Mouse (Mus musculus) hindbrain, embryonic 15.5 days (tissue): ENCODE measurements around the gene Vmn2r24. TPM values are rescaled to one million over a fixed set of nuclear protein-coding genes. Genes with fewer than 3 reads are reported as not detected.
"Not testable (repeated sequence)": the region's sequence is repeated elsewhere in the genome, so short reads cannot be mapped to it uniquely, and the experiment has no call there.

Source experiments
- ATAC-seq: fragments of 200-750 bp; cut with Nextera tagmentation; 2 replicates; pipeline ENCODE4 v1.8.0; 2017; ENCODE audit warnings: low read depth, moderate number of reproducible peaks, moderate TSS enrichment; ENCODE audit not compliant: low FRiP score
- H3K27ac ChIP-seq: fragments of 300-500 bp; sonication (generic); replicated peaks from 2 replicates; pipeline ENCODE4 v1.5.1; 2015; ENCODE audit warnings: mild to moderate bottlenecking, inconsistent platforms
- H3K27me3 ChIP-seq: fragments of 300-500 bp; sonication (generic); 2 replicates; pipeline ENCODE4 v1.6.1; 2015; ENCODE audit warnings: control low read depth, inconsistent platforms
- H3K36me3 ChIP-seq: fragments of 300-500 bp; sonication (generic); 2 replicates; pipeline ENCODE4 v1.6.1; 2015; ENCODE audit warnings: control low read depth, inconsistent platforms
- H3K4me1 ChIP-seq: fragments of 300-500 bp; sonication (generic); replicated peaks from 2 replicates; pipeline ENCODE4 v1.6.1; 2015; ENCODE audit warnings: control low read depth, inconsistent platforms
- H3K4me2 ChIP-seq: fragments of 300-500 bp; sonication (generic); 2 replicates; pipeline ENCODE4 v1.6.1; 2015; ENCODE audit warnings: moderate library complexity, mild to moderate bottlenecking, inconsistent platforms
- H3K4me3 ChIP-seq: fragments of 300-500 bp; sonication (generic); 2 replicates; pipeline ENCODE4 v1.5.1; 2015; ENCODE audit warnings: mild to moderate bottlenecking, inconsistent platforms
- H3K9ac ChIP-seq: fragments of 300-500 bp; sonication (generic); 2 replicates; pipeline ENCODE4 v1.6.1; 2015; ENCODE audit warnings: inconsistent platforms
- H3K9me3 ChIP-seq: fragments of 300-500 bp; sonication (generic); 2 replicates; pipeline ENCODE4 v1.6.1; 2016; ENCODE audit warnings: control low read depth, inconsistent platforms
- WGBS: fragments of 180-500 bp; shearing (Covaris S2); methylation state at CpG from one replicate; pipeline ENCODE4 v1.1.7; 2015; 5-methylcytosine and 5-hydroxymethylcytosine counted together
- polyA plus RNA-seq: library from polyadenylated mRNA; unstranded; fragments of >200 nt; fragmentation: Nextera tagmentation; extraction: Ambion mirVana; gene quantifications from 2 replicates; pipeline ENCODE4 v1.2.1, GENCODE M21; 2015

Gene Vmn2r24
- not detected in 2 replicates for polyA plus RNA-seq

GRCm38 (mm10) chr6:123778579-123778978, at the start of gene Vmn2r24:
Gene Vmn2r24, plus strand, starts transcription at chr6:123778879.
- Histone ChIP-seq H3K27me3 (no peaks in the 10 kb centered on the region), H3K4me2 (no peak within 1 kb of the TSS), H3K9ac (no peak within 1 kb of the TSS), H3K4me1 (no peaks in the 10 kb centered on the region), H3K9me3 (no peaks in the 10 kb centered on the region), H3K36me3 (no peaks in the 10 kb centered on the region), H3K27ac (no peak within 1 kb of the TSS), H3K4me3 (no peak within 1 kb of the TSS)
- 87% methylated on average over 1 of the region's 1 CpGs for WGBS
- no peak for ATAC-seq

- no peaks in the 10 kb centered on the region for H3K36me3 ChIP-seq
- 89% methylated on average over 3 of the region's 3 CpGs for WGBS
- H3K9ac ChIP-seq = no peak overlapping the region
- no peaks in the 10 kb centered on the region for H3K27me3 ChIP-seq
- no peaks in the 10 kb centered on the region for H3K4me1 ChIP-seq
- no peak overlapping the region for H3K4me2 ChIP-seq
- H3K27ac ChIP-seq = no peak overlapping the region
- no peaks in the 10 kb centered on the region for H3K9me3 ChIP-seq
- no peak for ATAC-seq
- no peak overlapping the region for H3K4me3 ChIP-seq
These were observed 8.6 kb upstream of the Vmn2r24 start for GRCm38 (mm10) chr6:123770031-123770430.

GRCm38 (mm10) chr6:123784857-123785256, 6.2 kb downstream of the Vmn2r24 start:
- Histone ChIP-seq H3K9ac (no peak overlapping the region), H3K4me2 (no peak overlapping the region), H3K36me3 (no peaks in the 10 kb centered on the region), H3K27me3 (no peaks in the 10 kb centered on the region), H3K4me1 (no peaks in the 10 kb centered on the region), H3K27ac (no peak overlapping the region), H3K9me3 (no peaks in the 10 kb centered on the region), H3K4me3 (no peak overlapping the region)
- ATAC-seq = no peak
- 69% methylated on average over 2 of the region's 2 CpGs for WGBS

GRCm38 (mm10) chr6:123793746-123794145, 15.1 kb downstream of the Vmn2r24 start:
- no peaks in the 10 kb centered on the region for H3K36me3 ChIP-seq
- H3K4me3 ChIP-seq = no peak overlapping the region
- no peaks in the 10 kb centered on the region for H3K9me3 ChIP-seq
- no peaks in the 10 kb centered on the region for H3K27me3 ChIP-seq
- no peak overlapping the region for H3K4me2 ChIP-seq
- 41% methylated on average over 9 of the region's 9 CpGs for WGBS
- ATAC-seq = no peak
- no peaks in the 10 kb centered on the region for H3K4me1 ChIP-seq
- H3K9ac ChIP-seq = no peak overlapping the region
- H3K27ac ChIP-seq = no peak overlapping the region

GRCm38 (mm10) chr6:123810291-123810690, 31.6 kb downstream of the Vmn2r24 start:
- H3K4me1 ChIP-seq, H3K4me3 ChIP-seq, H3K9me3 ChIP-seq, ATAC-seq, H3K27me3 ChIP-seq, H3K4me2 ChIP-seq, H3K9ac ChIP-seq, H3K36me3 ChIP-seq, H3K27ac ChIP-seq: not testable (repeated sequence)

- no peak overlapping the region for H3K4me3 ChIP-seq
- no peak overlapping the region for H3K27ac ChIP-seq
- H3K9me3 ChIP-seq = no peaks in the 10 kb centered on the region
- H3K36me3 ChIP-seq = no peaks in the 10 kb centered on the region
- H3K4me2 ChIP-seq = no peak overlapping the region
- ATAC-seq = no peak
- no peaks in the 10 kb centered on the region for H3K27me3 ChIP-seq
- WGBS = 87% methylated on average over 8 of the region's 8 CpGs
- no peaks in the 10 kb centered on the region for H3K4me1 ChIP-seq
- H3K9ac ChIP-seq = no peak overlapping the region
These were observed 41.3 kb downstream of the Vmn2r24 start for GRCm38 (mm10) chr6:123819951-123820350.

- not testable (repeated sequence) for H3K9ac ChIP-seq, H3K4me1 ChIP-seq, H3K27ac ChIP-seq, H3K27me3 ChIP-seq, ATAC-seq, H3K9me3 ChIP-seq, H3K4me3 ChIP-seq, H3K4me2 ChIP-seq, H3K36me3 ChIP-seq
- WGBS = 73% methylated on average over 2 of the region's 2 CpGs
These were observed 74.7 kb downstream of the Vmn2r24 start, which contains the start of gene Vmn2r25 for GRCm38 (mm10) chr6:123853363-123853762. Gene Vmn2r25, minus strand, starts transcription at chr6:123853463.

Other genes with a start within 250 kb of the Vmn2r24 start
- gene Vmn2r21, start 245.5 kb upstream of the Vmn2r24 start, polyA plus RNA-seq = not detected in 2 replicates
- not detected in 2 replicates for gene Vmn2r22, start 128.2 kb upstream of the Vmn2r24 start, polyA plus RNA-seq
- not detected in 2 replicates for gene Vmn2r23, start 76.2 kb upstream of the Vmn2r24 start, polyA plus RNA-seq
- gene Vmn2r25, start 74.6 kb downstream of the Vmn2r24 start, polyA plus RNA-seq = not detected in 2 replicates
- not detected in 2 replicates for gene Vmn2r26, start 245.7 kb downstream of the Vmn2r24 start, polyA plus RNA-seq